Mouse (Mus musculus) gastrocnemius, adult 18-20 months (tissue): Measurements from ENCODE around the gene Jph2. TPM values are rescaled to one million over a fixed set of nuclear protein-coding genes. Genes with fewer than 3 reads are reported as not detected.

ENCODE experiments used
- DNase-seq: peaks from one replicate; pipeline ENCODE4 v3.0.0; 2021; ENCODE audit warnings: low spot score
- total RNA-seq, 2 experiments: library from RNA; stranded (reverse); gene quantifications; 2 replicates each; pipeline ENCODE4 v1.2.3; 2021

The Jph2 gene
- total RNA-seq, 2 experiments from 2014 or later: 401 to 487 TPM

DNA sequence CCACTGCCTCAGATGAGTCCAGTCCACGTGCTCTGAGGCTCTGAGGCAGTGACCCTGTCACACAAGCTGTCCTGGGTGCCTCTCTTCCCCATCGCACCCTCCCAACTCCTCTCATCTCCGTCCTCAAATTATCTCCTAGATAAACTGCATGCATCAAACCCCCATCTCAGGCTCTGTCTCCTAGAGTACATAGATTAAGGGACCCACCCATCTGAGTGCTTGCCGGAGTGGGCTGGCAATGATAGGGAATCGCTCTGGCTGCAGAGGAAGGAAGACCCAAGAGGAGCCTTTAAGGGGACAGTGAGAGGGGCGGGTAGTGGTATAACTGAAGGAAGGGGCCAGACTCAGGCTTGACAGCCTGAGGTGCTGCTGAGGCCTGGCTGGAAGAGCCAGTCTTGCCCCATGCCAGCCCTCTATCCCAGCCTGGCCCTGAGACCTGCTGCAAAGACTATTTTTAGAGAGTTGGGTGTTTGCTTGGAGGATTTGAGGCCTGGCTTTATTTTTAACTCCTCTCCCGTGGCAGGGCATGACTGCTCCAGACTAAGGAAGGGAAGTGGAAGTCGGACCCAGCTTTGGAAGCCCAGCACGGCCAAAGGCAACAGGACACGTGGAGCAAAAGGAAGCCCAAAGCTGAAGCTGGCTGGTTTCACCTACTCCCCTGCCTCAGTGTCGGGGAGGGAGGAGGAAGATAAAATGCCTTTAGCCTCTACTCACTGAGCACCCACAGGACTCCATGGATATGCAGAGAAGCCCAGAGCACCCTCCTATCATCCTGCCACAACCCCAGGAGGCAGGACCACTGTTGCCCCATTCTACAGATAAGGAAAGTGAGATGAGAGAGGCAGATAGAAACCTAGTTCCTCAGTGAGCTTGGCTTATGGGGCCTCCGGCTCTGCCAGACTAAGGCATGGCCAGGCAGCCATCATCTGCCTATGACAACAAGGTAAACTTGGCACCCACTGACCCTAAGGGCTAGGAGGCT lies 34.6 kb downstream of the Jph2 start:
- DNase-seq: peak; percentile 79

- no peak for DNase-seq
These were observed 36.8 kb downstream of the Jph2 start for GRCm38 (mm10) chr2:163360858-163361623.

DNA sequence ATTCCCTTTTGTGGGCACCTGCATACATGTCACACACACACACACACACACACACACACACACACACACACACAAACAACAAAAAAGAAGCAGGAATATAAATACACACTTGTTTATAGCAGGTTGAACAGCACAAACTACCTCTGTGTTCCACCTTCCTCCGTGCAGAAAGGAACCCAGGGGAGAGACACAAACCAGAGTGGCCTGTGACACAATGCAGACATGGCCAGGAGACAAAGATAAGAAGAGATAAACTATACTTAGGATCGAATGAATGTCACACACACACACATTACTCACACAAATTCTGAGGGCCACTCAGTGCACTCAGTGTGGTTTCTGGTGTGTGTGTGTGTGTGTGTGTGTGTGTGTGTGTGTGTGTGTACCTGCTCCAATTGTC lies 38.5 kb downstream of the Jph2 start:
- no peak for DNase-seq

- no peak for DNase-seq
These were observed 39.1 kb downstream of the Jph2 start for GRCm38 (mm10) chr2:163358662-163359061.

DNA sequence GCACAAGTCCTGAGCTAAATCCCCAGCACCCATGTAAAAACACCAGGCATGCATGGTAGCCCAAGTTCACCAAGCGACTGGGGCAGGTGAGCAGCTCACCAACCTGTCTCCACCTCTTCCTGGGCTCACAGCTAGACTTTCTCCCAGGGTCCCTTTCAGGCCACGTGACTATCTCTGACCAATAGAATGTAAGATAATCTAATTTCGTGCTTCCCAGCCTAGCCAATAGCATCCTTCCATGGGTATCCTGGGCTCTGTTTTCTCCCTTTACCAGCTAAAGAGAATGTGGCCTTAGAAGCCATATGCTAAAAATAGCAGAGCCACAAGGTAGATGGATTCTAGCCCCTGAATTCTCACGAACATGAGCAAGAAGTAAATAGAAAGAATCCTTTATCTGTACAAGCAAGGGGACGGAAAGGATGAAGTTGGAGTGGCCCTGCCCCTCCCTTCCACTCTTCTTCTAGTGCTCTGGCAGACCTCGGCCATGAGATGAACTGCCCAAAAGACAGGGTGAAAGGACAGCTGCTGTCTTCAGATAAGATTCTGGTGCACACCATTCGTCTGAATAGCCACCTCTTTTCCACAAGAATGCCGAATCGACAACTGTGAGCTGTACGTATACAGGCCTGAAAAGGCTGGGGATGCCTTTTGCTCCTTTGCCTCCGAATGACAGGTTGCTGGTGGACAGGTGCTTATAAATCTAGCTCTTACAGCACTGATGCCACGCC lies 41.5 kb downstream of the Jph2 start:
- DNase-seq: no peak

- no peak for DNase-seq
These were observed 42.1 kb downstream of the Jph2 start for GRCm38 (mm10) chr2:163355666-163356065.

- DNase-seq: peak; percentile 78
These were observed 44.1 kb downstream of the Jph2 start for GRCm38 (mm10) chr2:163353731-163354130.

DNA sequence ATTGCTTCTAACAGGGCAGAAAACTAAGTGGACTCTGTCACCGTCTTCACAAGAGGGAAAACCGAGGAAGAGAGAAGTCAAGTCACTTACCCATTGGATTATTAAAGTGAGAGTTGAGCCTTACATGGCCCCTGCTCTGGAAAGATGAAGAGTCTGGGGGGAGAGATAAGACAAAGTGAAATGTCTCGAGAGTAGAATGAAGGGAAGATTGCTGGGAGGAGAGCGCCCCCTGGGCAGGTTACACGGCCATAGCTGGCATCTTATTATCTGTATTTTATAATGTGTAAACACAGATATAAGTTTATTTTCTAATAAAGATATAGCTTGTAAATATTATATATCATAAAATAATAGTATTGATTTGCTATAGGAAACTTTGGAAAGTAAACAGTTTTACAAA lies 47.4 kb downstream of the Jph2 start:
- DNase-seq: no peak

GRCm38 (mm10) chr2:163349411-163349810 lies 48.4 kb downstream of the Jph2 start:
- DNase-seq: no peak

- no peak for DNase-seq
These were observed 49.1 kb downstream of the Jph2 start for GRCm38 (mm10) chr2:163348677-163349076.

DNA sequence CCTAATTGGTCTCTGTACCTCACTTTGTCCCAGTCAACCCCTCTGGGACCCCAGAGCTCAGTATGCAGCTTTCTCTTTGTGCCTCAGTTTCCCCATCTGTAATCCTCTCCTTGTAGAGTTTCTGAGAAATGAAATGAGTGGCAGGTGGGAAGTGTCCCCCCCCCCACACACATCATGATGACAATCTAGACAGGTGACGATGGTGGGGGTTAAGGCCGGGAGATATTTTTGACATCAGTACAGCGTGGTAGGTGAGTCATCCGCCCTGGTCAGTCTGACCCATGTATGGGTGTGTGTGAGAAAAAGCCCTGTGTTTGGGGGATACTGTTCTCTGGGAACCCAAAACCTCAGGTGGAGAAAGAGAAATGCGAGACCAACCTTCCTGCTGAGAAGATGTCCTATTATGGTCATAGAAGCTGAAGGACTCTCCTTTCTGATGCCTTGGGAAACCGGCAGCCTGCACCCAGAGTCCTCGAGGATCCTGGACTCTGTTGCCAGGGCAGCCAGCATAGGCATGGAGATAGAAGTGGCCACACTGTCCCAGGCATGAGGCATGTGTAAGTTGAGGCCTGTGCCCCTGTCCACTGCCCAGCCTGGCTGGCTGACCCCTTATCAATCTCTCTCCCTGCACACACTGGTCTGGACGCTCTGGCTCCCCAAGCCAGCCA lies 50.1 kb downstream of the Jph2 start:
- DNase-seq: no peak

DNA sequence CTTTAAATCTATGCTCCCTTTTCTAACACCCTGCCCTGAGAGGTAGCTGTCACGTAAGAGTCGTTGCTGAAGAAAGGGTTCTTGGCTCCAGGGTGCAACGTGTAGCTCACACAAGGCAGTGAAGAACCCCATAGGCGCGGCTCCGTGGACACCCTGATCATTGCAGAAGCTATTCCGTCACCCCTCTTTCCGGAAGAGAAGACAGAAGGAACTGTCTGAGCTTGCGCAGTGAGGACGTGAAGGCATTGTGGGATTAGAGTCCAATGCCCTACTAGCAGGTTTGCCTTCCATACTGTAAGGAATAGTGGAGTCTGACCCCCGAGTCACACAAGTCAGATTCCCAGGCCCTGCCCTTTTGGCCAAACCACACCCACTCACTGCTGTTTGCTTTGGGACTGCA lies 51.3 kb downstream of the Jph2 start:
- no peak for DNase-seq

DNA sequence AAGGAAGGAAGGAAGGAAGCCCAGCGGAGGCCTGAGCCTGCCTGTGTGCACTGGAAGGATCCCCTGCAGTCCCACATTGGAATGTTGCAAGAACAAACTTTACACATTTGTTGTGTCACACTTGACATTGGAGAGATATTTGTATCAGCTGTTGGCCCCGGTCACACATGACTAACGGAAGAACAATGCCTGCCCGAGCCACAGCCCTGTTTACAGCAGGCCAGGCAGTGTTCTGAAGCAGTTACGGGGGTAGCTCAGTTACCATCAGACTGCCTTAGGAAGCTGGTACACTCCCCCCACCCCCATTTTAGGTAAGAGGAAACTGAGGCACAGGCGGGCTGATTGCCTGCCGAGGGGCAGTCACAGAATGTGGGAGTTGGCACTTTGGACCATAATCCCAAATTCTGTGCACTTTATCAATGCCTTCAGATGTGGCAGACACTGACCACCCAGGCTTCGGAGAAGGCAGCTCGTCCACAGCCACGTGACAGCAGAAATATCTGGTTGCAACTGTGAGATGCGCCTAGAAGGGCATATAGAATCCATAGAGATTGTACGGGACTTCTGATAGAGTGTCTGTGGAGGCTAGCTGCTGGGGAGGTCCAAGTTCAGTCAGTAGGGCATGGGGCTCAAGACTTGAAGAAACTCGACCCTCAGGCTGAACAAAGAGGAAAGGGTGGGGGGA lies 52.7 kb downstream of the Jph2 start:
- DNase-seq: peak; percentile 43

GRCm38 (mm10) chr2:163343671-163344070 lies 54.1 kb downstream of the Jph2 start:
- DNase-seq: no peak

DNA sequence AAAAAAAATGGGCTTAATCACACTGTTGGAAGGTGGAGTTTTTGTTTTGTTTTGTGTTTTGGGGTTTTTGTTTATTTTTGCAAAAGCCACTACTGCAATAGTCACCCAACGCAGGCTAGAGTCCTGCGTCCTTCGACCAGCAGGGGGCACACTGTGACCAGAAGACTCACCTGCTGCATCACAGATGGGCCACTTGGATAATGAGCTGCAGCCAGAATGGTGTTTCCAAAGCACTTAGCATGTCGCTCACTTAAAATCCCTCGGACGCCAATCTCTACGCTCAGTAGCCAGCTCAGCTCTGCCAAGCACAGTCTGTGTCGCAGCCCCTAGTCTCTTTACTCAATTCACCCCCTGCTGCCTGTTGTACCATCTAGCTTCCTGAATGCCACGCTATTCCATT lies 57.5 kb downstream of the Jph2 start:
- DNase-seq: peak; percentile 70

- no peak for DNase-seq
These were observed 65.3 kb downstream of the Jph2 start for GRCm38 (mm10) chr2:163332368-163333055.

GRCm38 (mm10) chr2:163331423-163331822 lies 66.4 kb downstream of the Jph2 start:
- no peak for DNase-seq

GRCm38 (mm10) chr2:163330742-163331141 lies 67.1 kb downstream of the Jph2 start:
- DNase-seq: peak; percentile 56

- no peak for DNase-seq
These were observed 74.6 kb downstream of the Jph2 start for GRCm38 (mm10) chr2:163323163-163323562.

DNA sequence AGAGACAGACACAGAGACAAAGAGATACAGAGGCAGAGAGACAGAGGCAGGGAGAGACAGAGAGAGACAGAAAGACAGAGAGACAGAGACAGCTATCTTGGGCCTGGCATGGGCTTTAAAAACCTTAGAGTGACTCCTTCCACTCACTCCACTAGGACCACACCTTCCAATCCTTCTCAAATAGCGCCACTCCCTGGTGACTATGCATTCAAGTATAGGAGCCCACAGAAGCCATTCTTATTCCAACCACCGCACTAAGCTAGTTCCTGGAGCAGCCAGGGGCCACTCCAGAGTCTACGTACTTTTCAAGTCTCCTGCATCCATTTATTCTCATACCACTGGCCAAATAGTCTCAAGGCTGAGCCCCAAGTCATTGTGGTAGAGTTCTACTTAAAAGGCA lies 79.0 kb downstream of the Jph2 start:
- no peak for DNase-seq
